Mouse (Mus musculus): ENCODE data around the gene Nbl1. TPM values are rescaled to one million over a fixed set of nuclear protein-coding genes. Genes with fewer than 3 reads are reported as not detected.
A peak's percentile ranks its signal among the peaks of the same experiment; 100 is the strongest.

Gene Nbl1
- total RNA-seq, 2 experiments from 2014 or later, result 19.9 to 40.8 TPM

DNA sequence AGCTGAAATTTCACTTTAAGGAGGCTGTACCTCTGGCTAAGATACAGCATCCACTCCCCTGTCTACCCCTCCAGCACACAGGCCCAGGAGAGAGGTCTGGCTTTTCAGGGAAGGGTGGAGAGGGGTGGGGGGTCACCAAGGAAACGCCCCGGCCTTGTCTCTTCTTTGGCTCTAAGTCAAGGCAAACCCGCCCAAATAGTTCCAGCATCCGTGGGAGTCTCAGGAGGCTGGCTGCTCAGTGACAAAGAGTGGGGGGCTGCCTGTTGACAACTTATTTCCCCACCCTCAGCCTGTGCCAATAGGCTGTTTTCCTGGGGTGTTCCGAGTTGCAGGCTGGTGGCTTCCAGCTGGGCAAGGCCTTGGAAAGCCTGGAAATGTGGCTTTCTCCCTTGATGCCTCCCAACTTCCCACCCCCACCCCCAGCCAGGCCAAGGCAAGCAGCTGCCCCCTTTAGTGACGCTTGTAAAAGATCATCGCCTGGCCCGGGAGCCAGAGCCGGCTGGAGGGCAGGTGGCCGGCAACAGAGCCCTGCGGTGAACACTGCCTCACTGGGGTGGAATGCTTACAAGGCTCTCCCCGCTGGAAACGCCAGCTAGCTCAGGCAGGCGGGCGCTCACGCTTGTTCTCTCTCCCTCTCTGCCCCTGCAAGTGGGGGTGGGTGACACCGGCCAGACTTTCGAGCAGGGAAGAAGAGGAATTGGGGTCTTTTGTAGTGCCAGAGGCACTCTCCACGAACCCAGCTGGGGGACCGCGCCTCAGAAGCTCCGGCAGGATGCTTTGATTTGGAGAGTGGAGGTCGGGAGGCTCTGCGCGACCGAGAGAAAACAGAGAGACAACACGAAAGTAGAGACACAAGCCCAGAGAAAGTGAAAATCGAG, 1.1 kb downstream of the Nbl1 start:
- peak; percentile 74 for DNase-seq
- intact Hi-C loops (cut with DNase I), result no loop called here
- TF ChIP-seq CTCF (IDR thresholded peaks at IDR 0.05), result no peak
- peak overlapping the region; percentile 94 for H3K4me3 ChIP-seq
- peak overlapping the region; percentile 91 for H3K27ac ChIP-seq

DNA sequence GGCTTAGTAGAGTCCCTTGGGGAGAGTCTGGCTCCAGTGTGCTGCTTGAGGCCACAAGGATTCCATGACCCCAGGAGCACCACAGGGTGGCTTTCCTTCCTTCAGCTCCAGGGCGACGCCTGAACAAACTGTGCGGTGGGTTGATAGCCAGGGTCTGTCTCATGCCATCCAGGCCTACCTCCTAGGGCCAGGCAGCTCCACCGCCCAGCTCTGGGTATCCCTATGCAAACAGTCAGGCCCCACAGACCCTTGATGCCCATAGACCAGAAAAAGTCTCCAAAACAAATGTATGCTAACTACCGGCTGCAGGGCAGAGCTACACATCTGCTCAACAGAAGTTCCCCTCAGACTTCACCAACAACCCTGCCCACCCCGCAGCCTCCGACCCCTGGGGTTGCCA, 1.7 kb downstream of the Nbl1 start:
- TF ChIP-seq CTCF (IDR thresholded peaks at IDR 0.05), result no peak
- peak overlapping the region; percentile 91 for H3K27ac ChIP-seq
- intact Hi-C loops (cut with DNase I), result no loop called here
- no peak for DNase-seq
- H3K4me3 ChIP-seq, result peak overlapping the region; percentile 94

DNA sequence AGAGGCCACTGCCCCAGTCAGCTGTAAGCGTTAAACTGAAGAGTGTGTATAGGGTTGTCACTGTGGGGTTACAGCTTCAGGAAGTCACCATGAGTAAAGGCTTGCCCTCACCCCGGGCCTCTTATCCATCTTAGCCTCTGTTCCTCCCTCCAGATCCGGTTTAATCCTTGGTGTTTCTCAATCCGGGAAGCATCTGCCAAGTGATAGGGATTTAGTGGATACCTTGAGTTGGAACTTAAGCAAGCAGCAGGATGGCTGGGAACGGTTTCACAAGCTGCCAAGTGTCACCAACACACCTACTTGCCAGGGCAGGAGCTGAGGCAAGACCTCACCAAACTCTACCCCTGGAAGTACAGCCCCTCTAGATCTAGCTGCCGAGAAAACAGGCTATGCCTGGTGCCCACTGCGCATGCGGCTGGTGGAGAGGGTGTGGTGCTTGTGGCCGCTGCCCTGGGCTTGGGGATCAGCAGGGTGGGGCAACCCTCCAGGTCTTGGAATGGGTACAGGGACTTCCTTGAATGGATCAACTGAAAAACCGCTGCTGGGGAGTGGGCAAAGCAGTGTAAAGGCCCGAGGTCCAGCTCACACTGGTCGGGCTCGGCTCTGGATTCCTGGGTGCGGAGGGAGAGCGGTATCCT, 2.4 kb downstream of the Nbl1 start:
- H3K27ac ChIP-seq, result peak overlapping the region; percentile 91
- intact Hi-C loops (cut with DNase I), result no loop called here
- DNase-seq, result peak; percentile 66
- TF ChIP-seq CTCF (IDR thresholded peaks at IDR 0.05), result no peak
- peak overlapping the region; percentile 94 for H3K4me3 ChIP-seq

DNA sequence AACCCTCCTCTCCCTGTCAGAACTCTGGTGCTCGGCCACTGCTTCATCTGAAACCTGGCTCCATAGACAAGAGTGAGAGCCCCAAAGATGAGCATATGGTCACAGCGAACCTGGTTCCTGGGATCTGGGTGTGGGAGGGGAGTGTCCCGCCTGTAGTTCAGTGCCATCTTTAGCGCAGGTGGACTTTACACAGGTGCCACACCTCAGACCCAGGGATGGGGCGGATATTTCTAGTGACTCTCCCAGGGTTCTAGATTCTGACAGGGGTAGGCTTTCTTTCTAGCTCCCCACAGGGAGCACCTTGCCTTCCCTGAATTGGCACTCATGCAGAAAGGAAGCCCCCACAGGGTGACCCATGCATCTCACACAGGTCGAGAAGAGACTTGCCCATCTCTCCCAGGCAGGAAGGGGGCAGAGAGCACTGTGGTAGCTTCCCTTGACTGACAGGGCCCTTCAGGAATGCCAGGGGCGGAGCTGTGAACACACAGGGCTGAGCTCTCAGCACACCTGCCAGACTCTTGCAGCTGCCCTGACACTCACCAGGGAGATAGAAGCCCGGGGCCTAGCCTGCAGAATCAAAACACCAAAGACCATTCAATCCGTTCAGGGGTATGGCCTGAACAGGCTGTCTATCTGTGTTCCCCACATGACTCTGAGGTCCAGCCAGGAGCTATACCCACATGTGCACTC, 3.7 kb downstream of the Nbl1 start:
- no peak for TF ChIP-seq CTCF (IDR thresholded peaks at IDR 0.05)
- intact Hi-C loops (cut with DNase I), result loop anchor here (5.0 kb wide), 3 partner anchors 38 to 248 kb away; no protein-coding TSS in a partner anchor
- Histone ChIP-seq H3K27ac (peak overlapping the region; percentile 91), H3K4me3 (peak overlapping the region; percentile 26)
- no peak for DNase-seq

DNA sequence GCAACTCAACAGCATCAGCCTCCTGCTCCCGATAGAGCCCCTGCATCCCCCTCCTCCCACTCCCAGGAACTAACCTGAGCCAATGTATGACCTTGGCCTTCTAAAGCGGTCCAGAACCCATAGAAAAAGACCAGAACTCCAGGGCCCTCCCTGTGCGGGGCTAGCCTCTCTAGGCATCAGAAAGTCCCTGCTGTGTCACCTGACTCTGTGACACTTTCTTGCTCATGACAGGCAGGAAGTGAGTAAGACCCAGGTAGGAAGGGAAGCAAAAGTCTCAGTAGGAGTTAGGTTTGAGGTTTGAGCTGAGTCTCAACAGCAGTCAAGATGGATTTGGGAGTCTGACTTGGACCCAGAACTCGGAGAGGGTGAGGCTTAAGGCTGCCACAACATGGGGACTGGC, 5.8 kb downstream of the Nbl1 start:
- no peak for DNase-seq
- no peak for TF ChIP-seq CTCF (IDR thresholded peaks at IDR 0.05)
- intact Hi-C loops (cut with DNase I), result loop anchor here (2.0 to 5.0 kb wide), 4 partner anchors 40 to 250 kb away; no protein-coding TSS in a partner anchor
- Histone ChIP-seq H3K4me3 (no peak overlapping the region), H3K27ac (peak overlapping the region; percentile 91)

DNA sequence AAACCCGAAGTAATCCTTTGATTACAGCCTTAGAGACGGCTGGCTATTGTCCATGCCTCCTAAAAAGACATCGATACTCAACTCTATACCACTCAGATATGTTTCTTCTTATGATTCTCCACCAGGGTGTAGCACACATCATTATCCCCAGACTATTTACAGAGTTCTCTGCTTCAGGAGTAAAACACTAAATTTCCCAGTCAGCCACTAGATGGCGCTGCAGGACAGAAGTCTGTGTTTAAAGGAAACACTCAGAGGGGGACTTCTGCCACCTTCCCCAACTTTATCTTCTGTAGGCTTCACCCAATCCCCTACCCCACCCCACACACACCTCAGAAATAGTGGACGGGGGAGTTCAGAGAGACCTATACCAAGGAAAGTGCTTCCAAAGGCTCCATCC, 6.8 kb downstream of the Nbl1 start:
- TF ChIP-seq CTCF (IDR thresholded peaks at IDR 0.05), result peak; percentile 96
- DNase-seq, result peak; percentile 85
- intact Hi-C loops (cut with DNase I), result loop anchor here (2.0 to 5.0 kb wide), 4 partner anchors 41 to 251 kb away; no protein-coding TSS in a partner anchor
- Histone ChIP-seq H3K4me3 (no peak overlapping the region), H3K27ac (no peak overlapping the region)

DNA sequence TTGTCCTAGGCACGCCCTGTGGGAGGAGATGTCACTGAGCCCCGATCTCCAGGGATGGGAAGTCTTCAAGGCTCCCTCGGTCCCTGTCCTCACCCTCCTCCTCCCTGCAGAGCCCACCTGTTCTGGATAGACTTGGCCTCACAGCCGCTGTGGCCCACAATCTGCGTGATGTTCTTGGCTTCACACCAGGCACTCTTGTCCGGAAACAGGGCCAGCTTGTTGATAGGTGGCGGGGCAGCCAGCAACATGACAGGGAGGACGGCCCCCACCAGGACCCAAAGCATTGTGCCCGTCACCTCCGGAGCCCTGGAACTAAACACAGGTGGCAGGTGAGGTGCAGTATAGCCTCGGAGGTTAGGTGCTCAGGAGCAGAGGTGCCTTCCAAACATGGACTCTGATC, 7.5 kb downstream of the Nbl1 start:
- DNase-seq, result no peak
- H3K27ac ChIP-seq, result no peak overlapping the region
- intact Hi-C loops (cut with DNase I), result loop anchor here (5.0 kb wide), 3 partner anchors 42 to 252 kb away; no protein-coding TSS in a partner anchor
- no peak overlapping the region for H3K4me3 ChIP-seq
- no peak for TF ChIP-seq CTCF (IDR thresholded peaks at IDR 0.05)

DNA sequence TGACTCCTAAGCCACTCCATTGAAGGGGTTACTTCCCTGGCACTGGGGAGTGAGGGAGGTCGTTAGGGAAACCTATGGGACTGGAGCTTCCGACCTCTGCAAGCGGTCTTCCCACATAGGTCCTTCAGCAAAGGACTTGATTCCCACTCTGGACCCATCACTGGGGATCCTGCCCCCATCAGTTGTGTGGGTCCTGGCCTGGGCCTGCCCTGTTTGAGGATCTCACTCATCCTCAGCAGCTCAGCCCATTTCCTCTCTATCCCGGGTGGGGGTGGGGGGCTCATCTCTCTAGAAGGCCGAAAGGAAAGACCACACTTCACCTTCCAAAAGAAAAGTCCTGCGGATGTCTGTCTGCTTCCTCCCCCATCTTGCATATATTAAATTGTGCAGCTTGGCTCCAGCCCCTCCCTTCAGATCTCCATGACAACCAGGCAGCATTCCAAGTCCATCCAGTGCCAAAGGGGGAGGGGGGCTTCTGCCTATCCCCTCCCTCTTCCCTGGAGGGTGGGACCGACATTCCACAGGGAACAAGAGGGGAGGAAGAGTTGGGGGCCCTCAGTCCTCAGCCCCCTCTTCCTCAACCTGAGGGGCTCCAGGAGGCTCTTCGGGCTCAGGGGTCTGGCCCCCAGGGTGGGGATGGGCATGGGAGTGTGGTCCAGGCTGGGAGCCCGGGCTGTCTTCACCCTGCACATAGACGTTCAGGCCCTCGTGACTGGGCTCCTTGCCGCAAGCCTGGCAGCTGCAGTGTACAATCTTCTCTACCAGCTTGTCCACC, 9.8 kb downstream of the Nbl1 start:
- Histone ChIP-seq H3K4me3 (no peak overlapping the region), H3K27ac (no peak overlapping the region)
- intact Hi-C loops (cut with DNase I), result no loop called here
- no peak for DNase-seq
- TF ChIP-seq CTCF (IDR thresholded peaks at IDR 0.05), result no peak

DNA sequence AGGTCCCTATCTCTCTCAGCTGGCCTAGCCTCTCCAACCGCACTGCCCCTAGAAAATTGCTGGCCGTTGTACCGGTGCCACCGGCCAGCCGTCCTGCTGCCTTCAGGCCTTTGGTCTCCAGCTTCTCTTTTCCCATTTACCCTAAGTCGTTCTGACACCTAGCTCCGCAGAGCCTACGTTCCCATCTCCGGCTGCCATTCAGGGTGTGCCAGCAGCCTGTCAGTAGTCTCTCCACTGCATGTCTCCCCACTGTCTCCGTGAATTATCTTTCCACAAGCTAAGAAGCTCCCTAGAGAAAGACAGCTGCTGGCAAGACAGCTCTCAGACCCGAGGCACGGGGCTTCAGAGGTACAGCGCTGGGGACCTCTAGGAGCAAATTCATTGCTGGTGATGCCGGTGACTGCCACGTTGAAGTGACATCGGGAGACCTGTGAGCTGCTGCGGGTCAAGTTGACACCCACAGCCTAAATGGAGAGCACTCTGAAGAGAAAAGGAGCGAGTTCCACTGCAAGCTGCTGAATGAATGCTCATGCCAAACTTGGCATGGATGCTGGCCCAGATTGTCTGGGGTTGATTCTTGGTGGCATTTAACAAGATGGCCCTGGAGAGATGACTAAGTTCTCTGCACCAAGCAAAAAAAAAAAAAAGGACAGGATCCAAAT, 11.4 kb downstream of the Nbl1 start:
- DNase-seq, result no peak
- no peak for TF ChIP-seq CTCF (IDR thresholded peaks at IDR 0.05)
- intact Hi-C loops (cut with DNase I), result no loop called here
- Histone ChIP-seq H3K4me3 (no peak overlapping the region), H3K27ac (no peak overlapping the region)

DNA sequence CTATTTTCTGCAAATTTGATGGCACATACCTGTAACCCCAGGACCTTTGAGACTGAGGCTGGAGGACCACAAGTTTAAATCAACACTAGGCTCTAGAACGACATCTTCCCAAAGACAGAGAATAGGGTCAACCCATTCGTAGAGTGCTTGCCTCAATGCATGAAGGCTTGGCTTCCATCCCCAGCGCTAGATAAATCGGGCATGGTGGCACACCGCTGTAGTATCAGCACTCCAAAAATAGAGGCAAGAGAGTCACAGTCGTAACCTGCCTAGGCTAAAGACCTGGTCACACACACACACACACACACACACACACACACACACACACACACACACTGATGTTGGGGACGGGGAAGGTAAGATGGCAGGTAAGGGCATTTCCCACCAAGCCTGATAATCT, 12.5 kb downstream of the Nbl1 start:
- TF ChIP-seq CTCF (IDR thresholded peaks at IDR 0.05), result no peak
- intact Hi-C loops (cut with DNase I), result no loop called here
- no peak overlapping the region for H3K27ac ChIP-seq
- no peak overlapping the region for H3K4me3 ChIP-seq
- no peak for DNase-seq

DNA sequence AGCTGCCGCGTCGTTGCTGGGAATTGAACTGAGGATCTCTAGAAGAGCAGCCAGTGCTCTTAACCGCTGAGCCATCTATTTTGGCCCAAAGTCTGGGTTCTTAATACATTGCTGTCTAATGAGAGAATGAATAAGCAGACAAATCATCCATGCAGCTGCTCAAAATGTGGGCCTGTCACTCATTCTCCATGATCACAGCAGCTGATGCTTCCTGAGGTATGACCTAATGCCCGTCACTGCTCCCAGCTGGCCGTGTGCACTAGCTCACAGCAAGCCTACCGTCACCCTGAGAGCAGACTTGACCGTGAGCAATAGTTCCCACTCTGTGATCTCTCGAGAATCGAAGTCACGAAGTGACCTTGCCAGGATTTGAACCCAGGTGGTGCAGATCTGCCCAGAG, 13.4 kb downstream of the Nbl1 start:
- TF ChIP-seq CTCF (IDR thresholded peaks at IDR 0.05), result no peak
- no peak for DNase-seq
- intact Hi-C loops (cut with DNase I), result no loop called here
- no peak overlapping the region for H3K4me3 ChIP-seq
- H3K27ac ChIP-seq, result no peak overlapping the region

DNA sequence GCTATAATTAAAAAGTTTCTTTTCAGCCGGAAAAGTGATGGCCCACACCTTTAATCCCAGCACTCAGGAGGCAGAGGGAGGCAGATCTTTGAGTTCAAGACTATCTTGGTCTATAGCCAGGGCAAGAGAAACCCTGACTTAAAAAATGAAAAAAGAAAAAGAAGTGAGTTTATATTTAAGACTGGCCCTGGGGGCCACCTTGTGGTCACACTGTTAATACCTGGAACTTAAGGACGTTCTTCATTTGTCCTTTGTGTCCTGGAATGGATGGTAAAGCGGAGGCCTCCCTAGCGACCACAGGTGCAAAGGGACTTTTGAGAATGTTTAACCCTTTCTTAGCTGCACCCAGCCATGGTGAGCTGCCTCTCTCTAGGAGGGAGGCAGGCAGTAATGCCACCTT, 14.1 kb downstream of the Nbl1 start:
- TF ChIP-seq CTCF (IDR thresholded peaks at IDR 0.05), result peak; percentile 49
- DNase-seq, result no peak
- intact Hi-C loops (cut with DNase I), result no loop called here
- H3K4me3 ChIP-seq, result no peak overlapping the region; the same call in 1 of the 2 replicates
- no peak overlapping the region for H3K27ac ChIP-seq
